Mouse (Mus musculus): Measurements from ENCODE around the gene Doc2a.

- TF ChIP-seq CTCF (IDR thresholded peaks at IDR 0.05; ENCODE audit: borderline replicate concordance, insufficient read depth, low read length) (no peak), POLR2A (IDR thresholded peaks at IDR 0.05; ENCODE audit: low read depth, low read length) (no peak)
Observed at GRCm38 (mm10) chr7:126869780-126870519, 22.7 kb downstream of the Doc2a start.
